Mouse (Mus musculus) MEL (cell line): ENCODE results near the gene Vmn1r201.

Source experiments
- BHLHE40 ChIP-seq: IDR thresholded peaks from 2 replicates; pipeline ENCODE4 v1.6.1; 2012; ENCODE audit warnings: low read depth, mild to moderate bottlenecking, inconsistent platforms, low read length, improper control_type of control experiment, borderline replicate concordance
- CTCF ChIP-seq, 3 experiments: IDR thresholded peaks in 2 of 3; conservative IDR thresholded peaks in 1 of 3; 2 replicates each; pipeline ENCODE4 v1.5.1; 2011 to 2012; ENCODE audit warnings: low read length in 3 of 3, low read depth in 2 of 3, mild to moderate bottlenecking in 2 of 3, improper control_type of control experiment in 1 of 3, inconsistent platforms in 1 of 3, mixed read lengths in 1 of 3, moderate library complexity in 1 of 3; ENCODE audit not compliant: control insufficient read depth in 1 of 3, insufficient read depth in 1 of 3, poor library complexity in 1 of 3, severe bottlenecking in 1 of 3
- GATA1 ChIP-seq: IDR thresholded peaks from 2 replicates; pipeline ENCODE4 v1.6.1; 2011; ENCODE audit warnings: low read depth, low read length, improper control_type of control experiment
- SMC3 ChIP-seq: IDR thresholded peaks from 2 replicates; pipeline ENCODE4 v1.6.1; 2011; ENCODE audit warnings: low read depth, low read length, improper control_type of control experiment
- ZC3H11A ChIP-seq: IDR thresholded peaks from 2 replicates; pipeline ENCODE4 v1.6.1; 2012; ENCODE audit warnings: low read depth, mild to moderate bottlenecking, inconsistent platforms, low read length, improper control_type of control experiment

DNA sequence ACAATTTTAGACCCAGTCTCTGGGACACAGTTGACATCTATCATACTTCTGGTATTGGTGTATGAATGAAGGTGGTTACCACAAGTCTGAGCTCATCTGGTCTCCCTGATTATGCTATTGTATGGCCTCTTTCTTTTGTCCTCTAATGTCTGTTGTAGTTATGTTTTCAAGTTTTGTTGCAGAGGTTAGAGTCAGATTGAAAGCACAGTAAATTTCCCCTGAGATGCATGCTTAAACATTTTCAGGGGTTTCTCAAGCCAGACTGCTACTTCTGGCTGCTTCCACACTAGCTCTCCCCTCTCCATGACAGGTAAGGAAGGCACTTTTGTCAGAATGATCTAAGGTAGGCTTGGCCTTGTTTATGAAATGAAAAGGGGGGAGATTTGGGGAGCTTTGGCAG lies 16.6 kb upstream of the Vmn1r201 start:
- TF ChIP-seq CTCF (IDR thresholded peaks at IDR 0.05 in 2 of 3, conservative IDR thresholded peaks at IDR 0.05 in 1 of 3; ENCODE audit: control insufficient read depth in 1 of 3, insufficient read depth in 1 of 3, low read depth in 2 of 3, low read length in 3 of 3, poor library complexity in 1 of 3, severe bottlenecking in 1 of 3) (no peak), SMC3 (no peak), GATA1 (no peak), BHLHE40 (no peak), ZC3H11A (no peak)
